Mouse (Mus musculus): Measurements from ENCODE around the gene Mrpl22.
A peak's percentile ranks its signal among the peaks of the same experiment; 100 is the strongest.
"Not testable (repeated sequence)": the region's sequence is repeated elsewhere in the genome, so short reads cannot be mapped to it uniquely, and the experiment has no call there.

The Mrpl22 gene

DNA sequence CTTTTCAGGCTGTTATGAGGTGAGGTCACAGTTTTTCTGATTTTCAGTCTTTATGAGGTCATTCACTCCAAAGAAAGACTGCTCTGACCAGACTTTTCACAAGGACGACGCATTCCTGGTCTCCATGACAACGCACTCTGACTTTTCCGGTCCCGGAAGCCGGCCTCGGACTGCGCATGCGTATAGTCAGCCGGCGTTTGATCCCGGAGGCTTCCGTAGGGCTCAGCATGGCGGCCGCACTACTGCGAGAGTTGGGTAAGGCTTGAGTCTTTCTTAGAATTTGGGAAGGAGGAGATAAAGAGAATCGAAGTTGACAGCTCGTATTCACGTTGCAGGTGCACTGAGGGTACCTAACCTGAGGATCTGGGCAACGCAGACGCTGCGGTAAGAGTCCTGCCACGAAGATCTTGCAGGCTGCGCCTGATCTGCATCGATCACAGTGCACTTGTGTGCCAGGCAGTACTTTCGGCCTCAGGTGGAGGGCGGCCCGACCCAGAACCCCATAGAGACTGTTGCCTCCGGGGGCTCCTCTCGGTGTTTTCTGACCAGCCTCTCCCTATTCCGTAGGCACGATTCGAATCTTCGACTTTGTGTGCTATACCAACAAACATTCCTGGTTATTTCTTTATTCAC lies at the start of gene Mrpl22:
Gene Mrpl22, plus strand, starts transcription at position 203 of the 633 bp plus-strand sequence.
- DNase-seq (ENCODE audit: low spot score): peak; percentile 97

DNA sequence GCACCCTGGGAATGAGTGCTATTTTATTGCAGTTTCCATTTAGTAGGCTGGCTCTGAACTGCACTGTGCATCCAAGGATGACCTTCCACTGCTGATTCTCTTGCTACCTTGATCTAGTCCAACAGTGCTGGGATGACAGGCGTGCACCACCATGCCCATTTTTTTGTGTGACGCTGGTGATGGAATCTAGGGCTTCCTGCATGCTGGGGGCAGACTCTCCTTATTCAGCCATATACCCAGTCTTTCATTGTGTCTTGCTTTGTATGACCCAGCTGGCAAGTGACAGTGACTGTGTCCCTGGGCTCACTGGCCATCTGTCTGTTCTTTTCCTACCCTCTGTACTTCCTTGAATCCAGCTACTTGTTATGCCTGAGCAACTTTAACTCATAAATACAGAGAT lies 47.8 kb upstream of the Mrpl22 start:
- no peak for DNase-seq (ENCODE audit: low spot score)

DNA sequence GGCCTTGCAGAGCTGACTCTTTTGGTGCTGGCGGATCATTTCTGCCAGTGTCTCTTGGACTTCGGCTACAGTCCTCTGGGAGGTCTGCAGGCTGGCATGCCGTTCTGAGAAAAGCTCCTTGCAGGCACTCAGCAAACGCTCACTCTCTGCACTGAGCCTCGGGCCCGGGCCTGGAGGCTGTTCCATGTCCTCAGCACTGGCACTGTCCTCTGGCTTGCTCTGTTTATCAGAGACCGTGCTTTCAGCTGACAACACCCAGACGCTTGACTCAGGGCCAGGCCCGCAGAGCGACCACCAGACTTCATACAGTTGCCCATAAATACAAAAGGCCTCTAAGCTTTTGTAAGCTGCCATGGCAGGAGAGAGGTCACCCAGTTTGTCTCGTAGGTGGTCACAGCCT lies 46.4 kb upstream of the Mrpl22 start:
- no peak for DNase-seq (ENCODE audit: low spot score)

- no peak for DNase-seq (ENCODE audit: low spot score)
Observed at GRCm38 (mm10) chr11:58126397-58127160, 44.9 kb upstream of the Mrpl22 start.

DNA sequence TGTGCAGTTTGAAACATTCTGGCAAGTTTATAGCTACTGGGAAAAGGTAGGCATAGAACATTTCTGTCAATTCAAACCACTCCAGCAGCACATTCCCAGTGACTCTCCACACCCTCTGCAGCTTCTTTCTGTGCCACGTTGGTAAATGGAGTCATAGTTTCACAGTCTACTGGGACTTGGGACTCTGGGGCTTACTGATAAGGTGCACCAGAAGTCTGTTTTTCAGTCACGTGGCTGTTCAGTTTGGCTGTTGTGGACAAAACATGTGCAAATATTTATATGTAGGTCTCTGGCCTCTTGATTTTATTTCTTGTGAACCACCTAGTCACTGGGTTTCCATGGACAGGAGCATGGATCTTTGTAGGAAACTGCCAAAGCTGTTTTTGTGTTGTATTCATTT lies 43.9 kb upstream of the Mrpl22 start:
- DNase-seq (ENCODE audit: low spot score): peak; percentile 73

DNA sequence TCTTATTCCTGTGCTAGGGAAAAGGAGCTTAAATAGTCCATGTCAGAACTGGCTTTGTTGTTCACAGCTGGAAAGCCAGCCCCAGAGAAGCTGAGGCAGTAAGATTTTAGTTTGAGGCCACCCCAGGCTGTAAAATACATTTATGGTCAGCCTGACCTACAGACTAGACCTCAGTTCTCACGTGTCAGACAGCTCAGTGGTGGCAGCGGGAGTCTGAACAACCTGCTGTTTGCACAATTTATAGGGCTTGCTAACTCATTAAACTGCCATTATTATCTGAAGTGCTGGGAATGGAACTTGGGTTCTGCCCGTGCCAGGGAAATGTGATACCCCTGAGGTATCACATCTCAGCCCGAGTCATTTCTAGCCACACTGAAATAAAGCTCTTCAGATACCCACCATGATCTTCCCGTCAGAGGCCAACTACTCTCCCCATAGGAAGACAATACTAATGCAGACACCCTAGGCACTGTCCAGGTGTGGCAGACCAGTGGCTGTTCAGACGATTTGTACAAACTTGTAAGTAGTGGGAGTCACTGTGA lies 42.1 kb upstream of the Mrpl22 start:
- no peak for DNase-seq (ENCODE audit: low spot score)

- DNase-seq (ENCODE audit: low spot score): no peak
Observed at GRCm38 (mm10) chr11:58132026-58132425, 39.4 kb upstream of the Mrpl22 start.

DNA sequence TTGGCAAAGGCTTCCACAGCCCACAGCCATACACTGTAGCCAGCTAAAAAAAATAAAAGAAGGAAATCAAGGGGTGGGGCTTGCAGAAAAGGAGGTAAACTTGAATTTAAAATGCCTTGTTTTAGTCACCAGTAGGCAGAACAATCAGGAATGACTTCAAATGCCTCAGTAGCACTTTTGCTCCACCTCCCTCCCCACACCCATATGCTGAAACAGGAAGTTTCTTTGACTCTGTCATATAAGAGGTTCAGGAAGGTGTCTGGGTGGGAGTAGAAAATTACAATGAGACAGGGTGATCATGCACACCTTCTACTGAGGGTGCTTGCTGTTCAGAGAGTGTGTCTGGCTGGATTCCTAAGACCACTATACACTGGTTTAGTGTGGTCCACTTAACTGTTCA lies 36.6 kb upstream of the Mrpl22 start:
- DNase-seq (ENCODE audit: low spot score): no peak

- no peak for DNase-seq (ENCODE audit: low spot score)
Observed at GRCm38 (mm10) chr11:58135296-58135695, 36.2 kb upstream of the Mrpl22 start.

GRCm38 (mm10) chr11:58136677-58137076 lies 34.8 kb upstream of the Mrpl22 start:
- DNase-seq (ENCODE audit: low spot score): no peak

GRCm38 (mm10) chr11:58138821-58139220 lies 32.6 kb upstream of the Mrpl22 start:
- DNase-seq (ENCODE audit: low spot score): no peak

DNA sequence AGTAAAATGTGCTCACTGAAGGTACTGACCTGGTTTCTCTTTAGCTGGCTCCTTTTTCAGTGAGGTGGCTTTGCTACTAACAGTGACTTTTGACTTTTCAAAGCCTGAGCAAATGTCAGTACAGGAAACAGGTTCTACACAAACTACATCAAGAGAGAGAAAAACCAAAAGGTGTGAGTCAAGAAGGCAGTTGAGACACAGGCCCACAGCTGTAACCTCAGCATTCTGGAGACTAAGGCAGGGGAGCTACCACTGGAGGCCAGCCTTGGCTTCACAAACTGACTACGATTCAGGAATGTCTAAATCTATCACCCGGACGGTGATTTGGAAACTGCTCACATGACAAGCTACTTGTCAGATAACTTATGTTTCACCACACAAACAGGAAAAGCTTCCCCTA lies 32.0 kb upstream of the Mrpl22 start:
- DNase-seq (ENCODE audit: low spot score): no peak

GRCm38 (mm10) chr11:58143704-58144426 lies 27.6 kb upstream of the Mrpl22 start:
- no peak for DNase-seq (ENCODE audit: low spot score)

GRCm38 (mm10) chr11:58146241-58146640 lies 25.2 kb upstream of the Mrpl22 start:
- DNase-seq (ENCODE audit: low spot score): no peak

DNA sequence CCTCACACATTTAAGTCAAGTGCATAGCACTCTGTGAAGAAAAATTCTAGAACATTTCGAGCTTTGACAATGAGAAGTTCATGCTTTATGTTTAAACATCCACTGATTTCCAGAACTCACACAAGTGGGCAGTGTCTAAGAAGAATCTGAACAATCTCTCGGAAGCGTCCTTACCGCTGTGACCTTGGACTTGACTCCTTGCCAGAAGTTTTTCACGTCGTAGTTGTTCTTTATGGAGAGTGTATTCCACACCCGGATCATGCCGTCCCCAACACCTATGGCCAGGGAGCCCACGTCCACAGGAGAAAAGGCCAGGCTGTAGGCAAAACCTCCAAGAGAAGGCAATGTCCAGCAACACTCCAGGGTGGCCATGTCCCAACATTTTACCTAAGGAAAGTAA lies 16.0 kb upstream of the Mrpl22 start:
- DNase-seq (ENCODE audit: low spot score): no peak

DNA sequence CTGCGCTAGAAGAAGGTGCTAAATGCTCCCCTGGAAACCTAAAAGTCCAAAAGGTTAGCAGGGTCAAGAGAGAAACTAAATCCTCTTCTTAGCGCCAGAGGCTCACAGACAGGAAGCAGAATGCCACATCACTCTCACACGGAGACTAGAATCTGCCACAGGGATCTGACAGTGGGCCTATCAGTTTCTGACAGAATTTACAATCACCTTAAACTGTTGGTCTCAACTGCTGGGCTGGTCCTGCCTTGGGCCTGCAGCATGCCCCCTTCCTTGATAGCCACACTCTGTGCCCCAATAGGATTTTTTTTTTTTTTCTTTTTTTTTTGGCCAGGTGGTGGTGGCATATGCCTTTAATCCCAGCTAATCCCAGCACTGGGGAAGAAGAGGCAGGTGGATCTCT lies 14.6 kb upstream of the Mrpl22 start:
- DNase-seq (ENCODE audit: low spot score): no peak

- peak; percentile 42 for DNase-seq (ENCODE audit: low spot score)
Observed at GRCm38 (mm10) chr11:58165072-58165471, 6.4 kb upstream of the Mrpl22 start.

DNA sequence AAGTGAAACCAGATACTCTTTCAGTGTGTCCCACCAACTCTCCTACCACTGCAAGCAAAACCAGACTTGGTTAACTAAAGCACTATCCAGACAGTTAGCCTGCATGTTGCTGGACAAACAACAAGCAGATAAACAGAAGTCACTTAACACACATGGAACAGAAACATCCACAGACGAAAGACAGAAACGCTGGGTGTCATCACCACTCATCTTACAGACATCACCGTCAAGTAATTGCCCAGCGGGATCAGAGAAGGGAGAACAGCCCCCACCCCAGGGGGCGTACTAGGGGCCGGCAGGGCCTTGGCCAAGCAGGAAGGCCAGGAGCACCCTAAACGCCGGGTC lies 3.7 kb upstream of the Mrpl22 start:
- DNase-seq (ENCODE audit: low spot score): peak; percentile 27

DNA sequence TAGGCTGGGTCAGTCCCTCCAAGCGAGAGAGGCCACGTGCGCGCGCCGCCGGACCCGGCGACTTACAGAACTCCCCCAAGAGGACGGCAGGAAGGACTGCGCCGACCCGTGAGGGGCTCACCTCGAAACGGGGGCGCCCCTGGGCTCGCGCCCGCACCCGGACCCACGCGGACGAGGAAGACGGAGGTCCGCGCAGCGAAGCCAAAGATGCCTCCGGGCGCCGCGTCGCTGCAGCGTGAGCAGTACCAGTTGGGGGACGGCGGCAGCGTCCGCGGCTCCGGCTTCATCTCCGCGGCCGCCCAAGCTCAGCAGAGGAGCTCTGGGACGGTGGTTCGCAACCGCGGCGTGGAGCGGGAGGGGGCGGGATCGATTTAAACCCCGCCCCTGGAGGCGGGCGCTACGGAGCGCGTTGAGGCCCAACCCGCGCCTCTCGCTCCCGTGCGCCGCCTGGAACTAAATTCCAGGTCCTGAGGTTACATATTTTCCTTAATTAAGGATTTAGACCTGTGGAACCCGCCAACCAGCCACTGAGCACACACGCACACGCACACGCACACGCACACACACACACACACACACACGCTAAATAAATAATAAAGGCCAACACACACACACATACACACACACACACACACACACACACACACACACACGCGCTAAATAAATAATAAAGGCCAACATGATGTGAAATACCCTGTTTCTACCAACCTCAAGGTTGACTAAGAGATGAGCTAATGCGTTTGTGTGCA lies 3.1 kb upstream of the Mrpl22 start, which contains the start of gene Gemin5:
Gene Gemin5, minus strand, starts transcription at position 373 of the 749 bp plus-strand sequence.
- DNase-seq (ENCODE audit: low spot score): peak; percentile 81

DNA sequence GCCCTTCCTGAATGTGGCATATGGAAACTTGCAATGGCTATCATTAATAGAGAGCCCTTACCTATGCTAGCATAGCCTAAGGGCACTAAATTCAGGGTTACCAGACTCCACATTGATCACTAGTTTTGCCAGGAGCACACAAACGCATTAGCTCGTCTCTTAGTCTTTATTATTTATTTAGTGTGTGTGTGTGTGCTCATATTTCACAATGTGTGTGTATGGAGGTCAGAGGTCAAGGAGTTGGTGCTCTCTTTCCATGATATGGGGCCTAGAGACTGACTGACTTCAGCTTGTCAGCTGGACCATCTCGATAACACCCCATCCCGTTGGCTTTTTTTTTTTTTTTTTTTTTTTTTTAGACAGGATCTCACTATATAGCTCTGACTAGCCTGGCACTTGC lies 1.8 kb upstream of the Mrpl22 start:
- no peak for DNase-seq (ENCODE audit: low spot score)

- peak; percentile 93 for DNase-seq (ENCODE audit: low spot score)
Observed at GRCm38 (mm10) chr11:58179563-58179962, 8.1 kb downstream of the Mrpl22 start.

DNA sequence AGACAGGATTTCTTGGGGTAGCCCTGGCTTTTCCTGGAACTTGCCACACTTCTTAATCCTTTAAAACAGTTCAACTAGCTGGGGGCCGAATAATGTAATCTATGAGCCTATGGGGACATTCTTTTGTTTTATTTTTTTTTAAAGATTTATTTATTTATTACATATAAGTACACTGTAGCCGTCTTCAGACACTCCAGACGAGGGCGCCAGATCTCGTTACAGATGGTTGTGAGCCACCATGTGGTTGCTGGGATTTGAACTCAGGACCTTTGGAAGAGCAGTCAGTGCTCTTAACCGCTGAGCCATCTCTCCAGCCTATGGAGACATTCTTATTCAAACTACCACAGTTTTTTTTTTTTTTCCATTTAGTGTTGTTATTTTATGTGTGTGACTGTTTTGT lies 8.5 kb downstream of the Mrpl22 start:
- DNase-seq (ENCODE audit: low spot score): not testable (repeated sequence)

All from c-Kit-positive CD71-positive TER-119-positive erythroid progenitor cells, embryonic 14.5 days (primary cell).